Mouse (Mus musculus): Measurements from ENCODE around the gene Hoxb8. TPM values are rescaled to one million over a fixed set of nuclear protein-coding genes. Genes with fewer than 3 reads are reported as not detected.

Hoxb8 gene
- polyA plus RNA-seq, 1 experiment = 0.48 TPM

DNA sequence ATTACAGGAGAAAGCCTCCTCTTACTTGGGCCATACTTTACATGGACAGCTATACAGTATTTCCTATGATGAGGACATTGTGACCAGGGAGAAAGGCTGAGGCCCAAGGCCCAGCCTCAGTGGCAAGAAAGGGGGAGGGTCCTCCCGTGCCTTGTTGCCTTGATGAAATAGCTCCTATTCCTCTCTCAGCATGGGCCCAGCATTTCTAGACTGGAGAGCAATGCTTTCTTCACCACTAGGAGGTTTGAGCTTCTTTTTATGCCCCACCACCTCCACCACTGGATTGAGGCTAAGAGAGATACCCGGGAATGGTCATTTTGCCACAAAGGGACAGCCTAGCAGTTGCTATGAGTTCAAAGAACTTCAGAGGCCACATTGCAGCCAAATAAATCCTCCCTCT is 15.3 kb downstream of the Hoxb8 start:
- Histone ChIP-seq H3K4me1 (ENCODE audit: control insufficient read depth, insufficient read depth, low read length) (no peaks in the 10 kb centered on the region), H3K27me3 (ENCODE audit: control insufficient read depth, insufficient read depth, low read length, poor library complexity, severe bottlenecking) (peaks cover 86% of the 10 kb centered on the region), H3K9me3 (replicated peaks; ENCODE audit: control insufficient read depth, insufficient read depth, low read length, poor library complexity, severe bottlenecking) (no peaks in the 10 kb centered on the region), H3K27ac (ENCODE audit: insufficient read depth, low read length) (no peak overlapping the region), H3K9ac (ENCODE audit: low read depth, poor library complexity, severe bottlenecking) (no peak overlapping the region), H3K4me3 (ENCODE audit: low read depth, low read length) (no peak overlapping the region), H3K36me3 (ENCODE audit: control insufficient read depth, insufficient read depth, low read length, poor library complexity, severe bottlenecking) (no peaks in the 10 kb centered on the region)
- TF ChIP-seq POLR2A (IDR thresholded peaks at IDR 0.05; ENCODE audit: insufficient read depth, low read length) (no peak), CTCF (IDR thresholded peaks at IDR 0.05; ENCODE audit: low read depth, low read length) (no peak), EP300 (IDR thresholded peaks at IDR 0.05; ENCODE audit: insufficient read depth, low read depth, low read length) (no peak)

DNA sequence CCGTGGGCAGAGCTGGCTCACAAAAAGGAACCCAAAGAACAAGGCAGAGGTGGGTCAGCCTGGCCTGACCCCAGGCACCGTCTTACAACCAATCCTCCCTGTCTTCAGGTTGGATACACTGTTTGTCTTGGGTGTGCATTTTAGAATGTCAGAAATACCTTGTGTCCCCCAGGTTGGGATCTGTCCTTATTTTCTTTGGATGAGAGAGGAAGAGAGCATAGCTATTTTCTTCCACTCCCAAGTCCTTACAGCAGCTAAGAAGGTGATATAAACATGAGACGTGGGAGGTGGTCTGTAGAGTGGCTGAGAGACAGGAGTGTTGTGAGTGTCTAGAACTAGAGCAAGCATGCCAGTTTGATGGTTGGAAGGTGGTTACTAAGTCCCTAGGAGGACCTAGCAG is 15.7 kb downstream of the Hoxb8 start:
- no peak overlapping the region for H3K9ac ChIP-seq (ENCODE audit: low read depth, poor library complexity, severe bottlenecking)
- H3K27ac ChIP-seq (ENCODE audit: insufficient read depth, low read length) = no peak overlapping the region
- peaks cover 86% of the 10 kb centered on the region for H3K27me3 ChIP-seq (ENCODE audit: control insufficient read depth, insufficient read depth, low read length, poor library complexity, severe bottlenecking)
- no peaks in the 10 kb centered on the region for H3K9me3 ChIP-seq (replicated peaks; ENCODE audit: control insufficient read depth, insufficient read depth, low read length, poor library complexity, severe bottlenecking)
- H3K4me3 ChIP-seq (ENCODE audit: low read depth, low read length) = no peak overlapping the region
- no peaks in the 10 kb centered on the region for H3K36me3 ChIP-seq (ENCODE audit: control insufficient read depth, insufficient read depth, low read length, poor library complexity, severe bottlenecking)
- no peaks in the 10 kb centered on the region for H3K4me1 ChIP-seq (ENCODE audit: control insufficient read depth, insufficient read depth, low read length)
- no peak for TF ChIP-seq CTCF (IDR thresholded peaks at IDR 0.05; ENCODE audit: low read depth, low read length)
- no peak for TF ChIP-seq EP300 (IDR thresholded peaks at IDR 0.05; ENCODE audit: insufficient read depth, low read depth, low read length)
- no peak for TF ChIP-seq POLR2A (IDR thresholded peaks at IDR 0.05; ENCODE audit: insufficient read depth, low read length)

- Histone ChIP-seq H3K9me3 (replicated peaks; ENCODE audit: control insufficient read depth, insufficient read depth, low read length, poor library complexity, severe bottlenecking) (no peaks in the 10 kb centered on the region), H3K27ac (ENCODE audit: insufficient read depth, low read length) (no peak overlapping the region), H3K4me3 (ENCODE audit: low read depth, low read length) (no peak overlapping the region), H3K9ac (ENCODE audit: low read depth, poor library complexity, severe bottlenecking) (no peak overlapping the region), H3K27me3 (ENCODE audit: control insufficient read depth, insufficient read depth, low read length, poor library complexity, severe bottlenecking) (peaks cover 82% of the 10 kb centered on the region), H3K36me3 (ENCODE audit: control insufficient read depth, insufficient read depth, low read length, poor library complexity, severe bottlenecking) (no peaks in the 10 kb centered on the region), H3K4me1 (ENCODE audit: control insufficient read depth, insufficient read depth, low read length) (no peaks in the 10 kb centered on the region)
- no peak for TF ChIP-seq POLR2A (IDR thresholded peaks at IDR 0.05; ENCODE audit: insufficient read depth, low read length)
Measured at GRCm38 (mm10) chr11:96297968-96298635, 16.4 kb downstream of the Hoxb8 start.

DNA sequence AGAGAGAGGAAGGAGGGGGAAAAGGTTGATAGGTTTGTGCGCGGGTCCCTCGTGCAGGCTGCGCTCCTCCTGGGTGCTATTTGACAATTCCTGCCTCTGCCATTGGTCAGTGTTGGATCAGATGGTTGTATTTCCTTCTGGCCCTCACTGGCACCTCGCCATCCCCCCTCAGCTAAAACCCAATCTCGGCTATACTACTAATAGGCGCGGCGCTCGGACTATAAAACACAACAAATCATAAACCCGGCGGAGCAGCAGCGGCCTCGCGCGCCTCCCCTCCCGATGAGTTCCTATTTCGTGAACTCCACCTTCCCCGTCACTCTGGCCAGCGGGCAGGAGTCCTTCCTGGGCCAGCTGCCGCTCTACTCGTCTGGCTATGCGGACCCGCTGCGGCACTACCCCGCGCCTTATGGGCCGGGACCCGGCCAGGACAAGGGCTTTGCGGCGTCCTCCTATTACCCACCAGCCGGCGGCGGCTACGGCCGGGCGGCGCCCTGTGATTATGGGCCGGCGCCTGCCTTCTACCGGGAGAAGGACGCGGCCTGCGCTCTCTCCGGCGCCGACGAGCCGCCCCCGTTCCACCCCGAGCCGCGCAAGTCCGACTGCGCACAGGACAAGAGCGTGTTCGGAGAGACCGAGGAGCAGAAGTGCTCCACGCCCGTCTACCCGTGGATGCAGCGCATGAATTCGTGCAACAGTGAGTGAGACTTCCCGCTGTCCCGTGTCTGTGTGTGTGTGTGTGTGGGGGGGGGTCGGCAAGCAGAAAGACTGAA is 17.4 kb downstream of the Hoxb8 start:
- TF ChIP-seq POLR2A (IDR thresholded peaks at IDR 0.05; ENCODE audit: insufficient read depth, low read length) = no peak
- TF ChIP-seq CTCF (IDR thresholded peaks at IDR 0.05; ENCODE audit: low read depth, low read length) = no peak
- no peak for TF ChIP-seq EP300 (IDR thresholded peaks at IDR 0.05; ENCODE audit: insufficient read depth, low read depth, low read length)
- H3K9me3 ChIP-seq (replicated peaks; ENCODE audit: control insufficient read depth, insufficient read depth, low read length, poor library complexity, severe bottlenecking) = no peaks in the 10 kb centered on the region
- no peak overlapping the region for H3K9ac ChIP-seq (ENCODE audit: low read depth, poor library complexity, severe bottlenecking)
- H3K36me3 ChIP-seq (ENCODE audit: control insufficient read depth, insufficient read depth, low read length, poor library complexity, severe bottlenecking) = no peaks in the 10 kb centered on the region
- peaks cover 77% of the 10 kb centered on the region for H3K27me3 ChIP-seq (ENCODE audit: control insufficient read depth, insufficient read depth, low read length, poor library complexity, severe bottlenecking)
- H3K4me3 ChIP-seq (ENCODE audit: low read depth, low read length) = 0 out of 2 replicates have a peak overlapping the region, but pooled peaks have one; percentile 17
- no peak overlapping the region for H3K27ac ChIP-seq (ENCODE audit: insufficient read depth, low read length)
- no peaks in the 10 kb centered on the region for H3K4me1 ChIP-seq (ENCODE audit: control insufficient read depth, insufficient read depth, low read length)

DNA sequence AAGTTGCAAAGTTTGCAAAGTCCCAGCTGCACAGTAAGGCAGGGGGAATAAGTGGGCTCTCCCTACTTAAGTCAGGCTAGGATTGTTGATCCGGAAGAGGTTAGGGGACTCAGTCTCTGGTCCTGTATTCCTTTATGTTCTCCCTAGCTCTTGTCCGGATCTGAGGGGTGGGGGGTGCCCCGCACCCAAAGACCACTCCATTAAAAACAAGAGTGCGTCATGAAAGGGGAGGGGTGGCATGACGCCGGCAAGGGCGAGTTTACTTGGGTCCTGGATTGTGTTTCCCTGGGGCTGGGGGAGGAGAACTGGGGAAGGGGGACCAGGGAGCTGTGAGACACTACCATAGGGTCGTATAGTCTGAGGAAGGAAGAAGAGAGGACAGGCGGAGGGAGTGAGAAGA is 18.1 kb downstream of the Hoxb8 start:
- peaks cover 81% of the 10 kb centered on the region for H3K27me3 ChIP-seq (ENCODE audit: control insufficient read depth, insufficient read depth, low read length, poor library complexity, severe bottlenecking)
- H3K27ac ChIP-seq (ENCODE audit: insufficient read depth, low read length) = no peak overlapping the region
- H3K4me3 ChIP-seq (ENCODE audit: low read depth, low read length) = no peak overlapping the region
- no peaks in the 10 kb centered on the region for H3K36me3 ChIP-seq (ENCODE audit: control insufficient read depth, insufficient read depth, low read length, poor library complexity, severe bottlenecking)
- no peak overlapping the region for H3K9ac ChIP-seq (ENCODE audit: low read depth, poor library complexity, severe bottlenecking)
- TF ChIP-seq CTCF (IDR thresholded peaks at IDR 0.05; ENCODE audit: low read depth, low read length) = no peak
- no peak for TF ChIP-seq POLR2A (IDR thresholded peaks at IDR 0.05; ENCODE audit: insufficient read depth, low read length)
- TF ChIP-seq EP300 (IDR thresholded peaks at IDR 0.05; ENCODE audit: insufficient read depth, low read depth, low read length) = no peak
- H3K4me1 ChIP-seq (ENCODE audit: control insufficient read depth, insufficient read depth, low read length) = no peaks in the 10 kb centered on the region
- no peaks in the 10 kb centered on the region for H3K9me3 ChIP-seq (replicated peaks; ENCODE audit: control insufficient read depth, insufficient read depth, low read length, poor library complexity, severe bottlenecking)
